Mouse (Mus musculus): ENCODE measurements at regions not wholly inside any gene's neighbourhood (a gene's known extent, or its start where the extent isn't known, plus 50 kb on each side); places are given as distances from the start of the nearest gene placed in this dataset.

GRCm38 (mm10) chrX:11898280-11898679 is 261.9 kb downstream of the Bcor start:
- no peak for DNase-seq (ENCODE audit: low spot score in 2 of 2)

- DNase-seq (ENCODE audit: low spot score in 2 of 2), result no peak
Observed at GRCm38 (mm10) chrX:11899051-11899450, 261.1 kb downstream of the Bcor start.

GRCm38 (mm10) chrX:11899914-11900313 is 260.2 kb downstream of the Bcor start:
- DNase-seq (ENCODE audit: low spot score in 2 of 2), result no peak

DNA sequence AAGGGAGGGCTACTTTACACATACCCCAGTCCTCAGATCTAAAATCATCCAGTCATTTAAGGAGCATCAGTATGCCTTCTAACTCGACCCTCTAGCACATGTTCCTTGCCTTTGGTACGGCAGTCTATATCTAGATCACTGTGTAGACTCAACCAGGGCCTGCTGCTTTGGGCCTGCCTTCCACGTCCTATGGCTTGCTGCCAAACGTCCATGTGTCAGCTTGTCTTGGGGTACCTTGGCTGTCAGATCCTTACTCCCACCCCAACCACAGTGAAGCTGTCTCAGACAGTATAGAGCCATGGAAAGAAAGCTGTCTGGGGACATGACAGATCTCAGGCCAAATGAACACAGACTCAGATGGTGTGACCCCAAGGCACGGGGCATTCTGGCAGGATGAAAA is 258.4 kb downstream of the Bcor start:
- DNase-seq (ENCODE audit: low spot score in 2 of 2), result no peak

GRCm38 (mm10) chrX:11903116-11903700 is 256.9 kb downstream of the Bcor start:
- no peak for DNase-seq (ENCODE audit: low spot score in 2 of 2)

- no peak for DNase-seq (ENCODE audit: low spot score in 2 of 2)
Observed at GRCm38 (mm10) chrX:11905231-11905630, 254.9 kb downstream of the Bcor start.

GRCm38 (mm10) chrX:11907167-11907566 is 253.0 kb downstream of the Bcor start:
- DNase-seq (ENCODE audit: low spot score in 2 of 2), result peak in 1 of 2 experiments; percentile 32

GRCm38 (mm10) chrX:11915984-11916383 is 244.2 kb downstream of the Bcor start:
- no peak for DNase-seq (ENCODE audit: low spot score in 2 of 2)

DNA sequence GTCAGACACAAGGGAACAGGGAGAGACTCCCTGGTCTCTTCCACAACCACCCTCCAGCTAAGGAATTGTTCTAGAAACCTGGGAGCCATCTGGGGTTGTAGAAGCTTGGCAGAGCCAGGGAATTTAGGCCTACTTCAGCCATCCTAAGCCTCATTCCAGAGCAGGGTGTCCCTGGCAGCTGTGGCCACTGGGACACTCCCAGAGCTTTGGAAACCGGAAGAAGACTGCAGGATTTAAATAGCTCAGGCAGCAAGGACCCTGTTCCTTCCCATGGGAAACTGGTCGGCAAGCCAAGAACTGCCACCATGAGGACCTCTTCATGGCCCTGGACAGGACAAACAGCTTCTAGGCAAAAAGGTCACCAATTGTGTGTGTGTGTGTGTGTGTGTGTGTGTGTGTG is 239.9 kb downstream of the Bcor start:
- no peak for DNase-seq (ENCODE audit: low spot score in 2 of 2)

- no peak for DNase-seq (ENCODE audit: low spot score in 2 of 2)
Observed at GRCm38 (mm10) chrX:11924639-11925302, 235.4 kb downstream of the Bcor start.

DNA sequence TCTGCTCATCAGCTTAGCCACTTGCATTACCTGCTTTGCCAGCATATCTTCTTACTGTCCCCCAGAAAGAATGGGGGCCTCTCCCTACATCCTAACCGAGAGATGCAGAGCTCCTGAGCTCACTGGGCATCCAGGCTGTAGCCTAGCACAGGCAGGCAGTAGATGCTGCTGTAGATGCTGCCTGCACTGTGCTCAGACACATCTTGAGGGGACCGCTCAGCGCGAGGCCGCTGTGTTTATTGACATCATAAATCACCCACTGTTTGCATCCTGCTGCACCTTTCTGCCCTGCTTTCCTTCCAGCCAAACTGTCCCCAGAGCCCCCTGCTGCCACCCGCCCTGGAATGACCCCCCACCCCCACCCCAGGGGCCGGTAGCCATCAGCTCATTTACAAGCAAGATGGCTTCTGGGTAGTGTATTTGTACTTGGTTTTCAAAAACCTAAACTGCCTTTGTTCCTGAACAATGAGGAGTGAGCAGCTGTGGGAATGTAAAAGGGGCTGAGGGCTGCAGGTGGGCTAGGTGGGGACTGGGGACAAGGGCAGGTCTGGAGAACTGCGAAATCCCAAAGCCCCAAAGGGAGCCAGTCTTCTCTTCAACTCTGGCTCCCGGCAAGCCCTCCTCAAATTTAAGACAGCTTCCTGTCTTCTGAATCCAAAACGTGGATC is 233.2 kb downstream of the Bcor start:
- no peak for DNase-seq (ENCODE audit: low spot score in 2 of 2)

GRCm38 (mm10) chrX:11929448-11929847 is 230.7 kb downstream of the Bcor start:
- DNase-seq (ENCODE audit: low spot score in 2 of 2), result no peak

DNA sequence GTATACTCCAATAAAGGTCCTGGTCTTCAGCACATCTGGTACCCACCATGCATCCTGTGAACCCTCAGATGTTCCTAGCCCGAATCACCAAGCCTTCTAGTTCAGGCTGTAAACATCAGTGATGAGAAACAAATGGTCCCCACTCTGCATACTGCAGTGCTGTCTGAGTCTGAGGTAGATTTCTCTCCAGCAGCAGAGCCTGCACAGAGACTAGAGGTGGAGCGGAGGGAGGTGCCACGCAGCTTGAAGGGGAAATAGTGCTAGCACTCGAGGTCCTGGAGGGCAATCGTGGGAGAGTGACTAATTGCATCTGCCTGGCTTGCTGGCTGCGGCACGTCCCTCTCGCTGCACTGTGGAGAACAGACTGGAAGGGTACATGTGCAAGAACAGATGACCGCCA is 228.7 kb downstream of the Bcor start:
- no peak for DNase-seq (ENCODE audit: low spot score in 2 of 2)

GRCm38 (mm10) chrX:11935337-11935736 is 224.8 kb downstream of the Bcor start:
- DNase-seq (ENCODE audit: low spot score in 2 of 2), result peak; percentile 33 to 72

GRCm38 (mm10) chrX:11940246-11940645 is 219.9 kb downstream of the Bcor start:
- no peak for DNase-seq (ENCODE audit: low spot score in 2 of 2)

DNA sequence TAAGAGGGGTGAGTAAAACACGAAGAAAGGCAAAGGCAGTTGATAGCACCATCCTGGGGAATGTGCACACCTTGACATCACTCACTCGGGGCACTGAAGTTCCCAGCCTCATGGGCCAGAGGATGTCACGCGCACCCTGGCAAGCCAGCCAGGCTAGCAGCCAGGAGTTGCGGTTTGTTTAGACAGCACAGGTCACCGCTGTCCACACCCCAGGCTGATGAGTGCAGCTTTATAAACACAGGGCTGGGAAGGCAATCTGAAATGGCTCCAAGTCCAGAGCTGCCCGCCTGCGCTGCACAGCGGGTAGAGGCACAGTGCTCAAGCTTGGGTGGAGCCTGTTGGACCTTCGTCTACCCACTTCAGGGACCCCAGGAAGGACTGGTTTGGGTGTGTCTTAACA is 216.8 kb downstream of the Bcor start:
- DNase-seq (ENCODE audit: low spot score in 2 of 2), result no peak

DNA sequence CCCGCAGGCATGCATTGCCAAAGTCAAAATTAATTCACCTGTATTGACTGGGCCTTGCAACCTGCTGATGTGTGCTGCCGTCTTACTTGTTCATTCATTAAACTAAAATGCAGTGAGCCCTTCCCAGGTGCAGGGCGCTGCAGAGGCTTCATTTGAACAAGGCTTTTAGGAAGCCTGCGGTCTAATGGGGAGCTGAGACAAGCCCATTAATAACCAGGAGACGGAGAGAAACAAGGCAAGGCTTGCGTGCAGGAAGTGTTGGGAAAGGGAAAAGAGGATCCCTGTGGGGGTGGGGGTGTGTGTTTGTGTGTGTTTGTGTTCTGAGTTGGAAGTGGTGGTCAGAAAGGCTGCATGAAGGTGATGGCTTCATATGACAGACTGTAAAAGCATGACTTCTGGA is 215.6 kb downstream of the Bcor start:
- DNase-seq (ENCODE audit: low spot score in 2 of 2), result no peak

GRCm38 (mm10) chrX:11945280-11945679 is 214.9 kb downstream of the Bcor start:
- DNase-seq (ENCODE audit: low spot score in 2 of 2), result no peak

DNA sequence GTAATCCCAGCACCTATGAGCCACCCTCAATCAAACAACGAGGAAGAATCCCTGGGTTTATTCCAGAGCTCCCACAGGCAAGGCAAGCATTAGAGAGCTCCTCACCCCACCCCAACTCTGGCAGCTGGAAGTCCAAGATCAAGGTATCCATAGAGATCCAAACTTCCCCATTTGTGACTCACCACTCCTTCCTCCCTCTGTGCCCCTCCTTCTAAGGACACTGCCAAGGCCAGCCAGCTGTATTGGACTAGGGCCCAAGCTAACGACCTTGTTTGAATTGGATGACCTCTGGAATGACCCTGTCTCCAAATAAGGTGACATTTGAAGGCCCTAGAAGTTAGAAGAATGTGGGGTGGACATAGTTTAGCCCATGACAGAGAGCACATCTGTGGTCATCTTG is 208.0 kb downstream of the Bcor start:
- DNase-seq (ENCODE audit: low spot score in 2 of 2), result no peak

DNA sequence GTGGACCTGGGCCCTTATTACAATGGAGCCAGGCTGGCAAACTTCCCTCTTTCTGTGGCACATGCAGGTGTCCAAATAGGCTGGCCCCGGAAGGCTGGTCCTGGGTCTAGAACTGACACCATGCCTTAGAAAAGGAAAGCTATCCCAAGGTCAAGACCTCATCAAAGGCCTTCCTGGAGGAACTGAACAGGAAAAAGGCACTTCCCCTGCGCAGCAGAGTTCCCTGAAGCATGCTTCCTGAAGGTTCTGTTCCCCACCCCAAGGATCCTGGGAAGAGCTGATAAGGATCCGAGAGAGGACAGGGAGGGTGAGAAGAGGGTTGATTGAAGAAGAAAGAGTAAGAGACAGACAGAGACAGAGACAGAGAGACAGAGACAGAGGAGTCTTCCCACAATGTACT is 204.0 kb downstream of the Bcor start:
- no peak for DNase-seq (ENCODE audit: low spot score in 2 of 2)

- DNase-seq (ENCODE audit: low spot score in 2 of 2), result no peak
Observed at GRCm38 (mm10) chrX:11957011-11957410, 203.1 kb downstream of the Bcor start.

DNA sequence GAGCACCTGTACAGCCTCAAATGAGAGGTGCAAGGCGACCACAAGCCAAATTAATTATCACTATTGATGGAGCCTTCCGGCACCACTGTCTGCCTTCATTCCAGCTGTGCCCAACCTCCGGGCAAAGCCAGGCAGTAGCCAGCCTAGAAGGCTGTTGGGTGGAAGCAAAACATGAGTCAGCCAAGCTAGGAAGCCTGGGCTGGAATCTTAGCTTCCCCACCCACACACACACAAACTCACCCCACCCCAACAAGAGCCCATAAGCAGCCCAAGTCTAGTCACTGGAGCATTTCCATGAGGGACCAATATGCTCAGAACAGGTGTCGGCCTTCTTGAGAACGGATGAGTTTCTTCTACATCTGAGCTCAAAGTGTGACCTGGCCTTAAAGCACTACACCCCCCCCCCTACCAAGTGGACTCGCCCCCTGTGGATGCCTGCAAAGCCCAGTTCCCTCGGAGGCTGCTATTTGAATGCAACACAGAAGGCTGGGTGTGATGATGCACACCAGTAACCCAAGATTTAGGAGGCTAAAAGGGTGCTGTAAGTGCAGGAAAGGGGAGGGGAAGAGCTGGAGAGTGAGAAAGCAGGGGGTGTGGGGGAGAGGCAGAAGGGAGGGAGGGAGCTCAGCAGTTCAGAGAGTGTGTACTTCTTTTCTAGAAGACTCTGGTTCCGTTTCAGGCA is 200.1 kb downstream of the Bcor start:
- DNase-seq (ENCODE audit: low spot score in 2 of 2), result no peak
